Mouse (Mus musculus): Measurements from ENCODE around the gene Olfr161. TPM values are rescaled to one million over a fixed set of nuclear protein-coding genes. Genes with fewer than 3 reads are reported as not detected.

The Olfr161 gene
- 0.25 TPM in 1 of 2 replicates, not detected in the other for polyA plus RNA-seq (2012; ENCODE audit: low replicate concordance)

DNA sequence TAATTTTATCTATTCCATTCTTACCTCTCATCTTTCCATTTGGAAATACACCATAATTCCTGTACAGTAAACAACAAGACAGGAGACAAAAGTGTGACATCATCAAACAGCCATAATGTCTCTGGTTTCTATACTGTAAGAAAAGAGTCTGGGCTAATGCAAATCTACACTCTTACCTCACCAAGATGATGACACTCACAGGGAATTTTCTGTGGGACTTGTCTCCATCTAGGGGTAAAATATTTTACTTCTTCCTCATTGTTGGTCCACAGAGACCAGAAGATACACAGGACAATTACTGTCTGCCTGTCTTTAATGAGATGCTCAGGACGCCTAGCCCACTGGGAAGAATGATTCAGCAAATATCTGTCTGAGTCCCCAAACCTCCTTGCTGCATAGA lies at the start of gene Olfr161:
Gene Olfr161, plus strand, starts transcription at position 352 of the 400 bp plus-strand sequence.

Other genes starting within 250 kb of the Olfr161 start
- gene Mefv, start 127.1 kb downstream of the Olfr161 start, polyA plus RNA-seq (2012; ENCODE audit: low replicate concordance): 0.50 and 0.65 TPM in 2 replicates
- gene Zfp263, start 153.1 kb downstream of the Olfr161 start, polyA plus RNA-seq (2012; ENCODE audit: low replicate concordance): 17.2 and 22.9 TPM in 2 replicates
- gene Olfr15, start 239.8 kb downstream of the Olfr161 start, polyA plus RNA-seq (2012; ENCODE audit: low replicate concordance): 0.02 TPM in 1 of 2 replicates, not detected in the other

Data from leukemia stem cell, adult 10-12 weeks (primary cell).